Mouse (Mus musculus): ENCODE measurements around the gene Arl6. TPM values are rescaled to one million over a fixed set of nuclear protein-coding genes. Genes with fewer than 3 reads are reported as not detected.
A peak's percentile ranks its signal among the peaks of the same experiment; 100 is the strongest.

Gene Arl6
- total RNA-seq (2022), result 10 to 100 TPM; 23.6 to 37.7 (median 29.3) TPM

DNA sequence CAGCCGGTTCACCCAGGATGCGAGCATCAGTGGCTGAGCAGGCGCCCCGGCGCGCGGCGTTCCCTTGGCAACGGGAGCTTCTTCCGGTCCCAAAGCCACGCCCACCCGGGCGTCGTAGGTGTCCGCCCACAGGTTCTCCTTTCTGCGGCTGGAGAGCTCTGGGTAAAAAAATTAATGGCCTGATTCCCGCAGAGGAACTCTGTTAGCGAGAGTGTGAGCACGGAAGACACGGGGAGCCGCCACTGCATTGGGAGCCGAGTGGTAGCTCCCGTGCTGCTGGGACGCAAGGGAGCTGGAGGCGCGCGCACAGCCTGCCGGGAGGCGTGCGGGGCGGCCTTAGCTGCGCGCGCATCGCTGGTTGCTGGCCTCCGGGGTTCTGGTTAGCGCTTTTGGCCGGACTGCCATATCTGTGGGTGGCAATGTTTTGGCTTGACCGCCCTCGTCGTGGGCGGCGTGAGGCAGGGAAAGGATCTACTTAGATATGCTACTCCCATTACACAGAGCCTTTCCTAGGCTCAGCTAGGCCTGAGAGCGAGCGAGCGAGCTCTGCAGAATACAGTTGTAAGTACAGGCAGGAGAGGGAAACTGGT lies at the start of gene Arl6:
Gene Arl6, minus strand, starts transcription at position 290 of the 590 bp plus-strand sequence.
- peak; percentile 91 to 95 for DNase-seq (ENCODE audit: low spot score in 2 of 2)

DNA sequence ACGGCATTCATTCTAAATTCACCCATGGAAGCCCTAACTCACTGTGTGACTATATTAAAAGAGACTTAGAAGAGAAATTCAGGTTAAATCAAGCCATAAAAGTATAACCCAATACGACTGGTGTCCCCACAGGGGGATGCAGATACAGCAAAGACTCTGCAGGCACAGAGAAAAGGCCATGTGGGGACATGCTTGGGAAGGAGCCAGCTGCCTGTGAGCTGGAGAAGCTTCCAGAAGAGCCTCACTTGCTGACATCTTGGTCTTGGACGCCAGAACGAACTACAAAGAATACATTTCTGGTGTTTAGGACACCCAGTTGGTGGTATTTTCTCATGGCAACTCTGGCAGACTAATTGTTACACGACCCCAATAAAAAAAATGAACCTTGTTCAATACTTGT lies 45.9 kb upstream of the Arl6 start:
- no peak for DNase-seq (ENCODE audit: low spot score in 2 of 2)

GRCm38 (mm10) chr16:59683434-59683833 lies 44.2 kb upstream of the Arl6 start:
- peak; percentile 66 to 79 for DNase-seq (ENCODE audit: low spot score in 2 of 2)

DNA sequence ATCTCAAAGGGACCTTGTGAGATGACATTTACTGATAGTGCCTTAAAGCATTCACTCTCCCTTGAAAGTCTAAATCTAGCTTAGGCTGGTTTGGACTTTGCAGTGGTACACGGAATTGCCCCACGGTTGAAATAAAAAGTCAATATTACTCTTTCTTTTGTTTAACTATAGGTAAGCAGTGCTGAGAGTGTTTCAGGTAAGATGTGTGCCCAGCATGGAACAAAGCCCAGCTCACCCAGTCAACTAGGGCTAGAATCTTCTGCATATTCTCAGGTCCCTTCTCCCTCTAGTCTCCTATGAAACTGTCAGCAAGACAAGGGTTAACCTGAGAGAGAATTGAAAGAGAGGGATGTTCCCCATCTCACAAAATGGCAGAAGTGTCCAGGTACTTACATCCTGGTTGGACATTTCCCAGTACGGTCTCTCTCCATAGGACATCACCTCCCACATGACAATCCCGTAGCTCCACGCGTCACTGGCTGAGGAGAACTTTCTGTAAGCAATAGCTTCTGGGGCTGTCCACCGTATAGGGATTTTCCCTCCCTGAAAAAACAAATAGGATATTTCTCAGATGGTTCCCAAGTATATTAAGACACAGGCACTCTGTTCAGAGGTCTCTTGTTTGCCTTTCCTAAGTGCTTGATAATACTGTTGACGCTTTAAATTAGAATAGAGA lies 43.2 kb upstream of the Arl6 start:
- no peak for DNase-seq (ENCODE audit: low spot score in 2 of 2)

- no peak for DNase-seq (ENCODE audit: low spot score in 2 of 2)
Observed at GRCm38 (mm10) chr16:59666938-59667337, 27.7 kb upstream of the Arl6 start.

DNA sequence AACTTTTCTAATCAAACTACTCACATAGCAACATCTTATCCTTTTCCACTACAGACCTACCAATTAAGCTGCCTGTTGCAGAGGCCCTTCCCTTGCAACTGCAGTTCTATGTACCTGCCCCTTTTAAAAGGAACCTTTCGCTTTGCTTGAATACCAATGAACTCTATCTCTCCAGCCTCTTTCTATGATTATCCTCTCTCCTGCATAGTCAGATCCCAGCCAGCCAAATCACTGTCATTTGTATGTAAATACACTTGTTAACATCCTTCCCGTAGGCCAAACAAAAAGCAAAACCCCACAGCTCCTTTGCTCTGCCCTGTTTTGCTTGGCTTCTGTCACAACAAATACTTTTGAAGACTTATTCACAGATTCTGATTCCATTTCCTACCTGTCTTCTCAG lies 4.6 kb upstream of the Arl6 start:
- DNase-seq (ENCODE audit: low spot score in 2 of 2), result no peak

- no peak for DNase-seq (ENCODE audit: low spot score in 2 of 2)
Observed at GRCm38 (mm10) chr16:59639985-59640384, 794 bp upstream of the Arl6 start.

DNA sequence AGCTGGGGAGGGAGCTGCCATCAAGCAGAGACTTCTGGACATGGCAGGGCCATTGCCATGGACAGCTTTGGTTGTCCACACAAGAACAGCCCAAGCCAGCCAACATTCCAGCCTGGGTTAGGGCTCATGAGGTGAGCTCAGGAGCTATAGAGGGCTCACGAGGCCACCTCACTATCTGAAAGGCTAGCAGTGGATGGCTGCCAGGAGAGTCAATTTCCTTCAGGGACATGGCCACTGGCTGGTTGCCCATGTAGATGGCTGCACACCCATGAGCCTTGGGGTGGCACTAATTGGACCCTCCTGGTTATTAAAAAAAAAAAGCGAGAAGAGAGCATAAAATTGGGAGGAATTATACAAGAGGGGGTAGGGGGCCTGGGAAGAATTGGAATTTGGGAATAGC lies 4.6 kb downstream of the Arl6 start:
- DNase-seq (ENCODE audit: low spot score in 2 of 2), result no peak

GRCm38 (mm10) chr16:59621554-59621953 lies 17.6 kb downstream of the Arl6 start:
- no peak for DNase-seq (ENCODE audit: low spot score in 2 of 2)

- DNase-seq (ENCODE audit: low spot score in 2 of 2), result peak in 1 of 2 experiments; percentile 12
Observed at GRCm38 (mm10) chr16:59617167-59617566, 22.0 kb downstream of the Arl6 start.

GRCm38 (mm10) chr16:59615675-59616074 lies 23.5 kb downstream of the Arl6 start:
- no peak for DNase-seq (ENCODE audit: low spot score in 2 of 2)

DNA sequence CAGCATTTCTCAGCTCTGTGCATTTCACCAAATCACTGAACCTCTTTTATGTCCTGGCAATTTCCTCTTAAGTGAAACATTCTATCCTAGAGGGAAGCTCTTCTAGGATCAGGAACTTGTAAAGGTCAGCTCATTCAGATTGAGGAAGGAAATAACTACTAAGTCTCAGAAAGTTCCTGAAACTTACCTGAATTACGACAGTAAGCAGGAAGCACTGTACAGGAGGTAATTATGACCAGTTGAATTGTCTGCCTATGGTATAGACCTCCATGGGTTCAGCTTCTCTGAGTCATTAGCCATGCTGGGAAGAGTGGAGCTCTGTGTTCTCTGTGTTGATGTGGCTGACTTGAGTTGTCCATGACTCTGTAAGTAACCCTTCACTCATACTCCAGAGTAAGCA lies 28.4 kb downstream of the Arl6 start:
- no peak for DNase-seq (ENCODE audit: low spot score in 2 of 2)

DNA sequence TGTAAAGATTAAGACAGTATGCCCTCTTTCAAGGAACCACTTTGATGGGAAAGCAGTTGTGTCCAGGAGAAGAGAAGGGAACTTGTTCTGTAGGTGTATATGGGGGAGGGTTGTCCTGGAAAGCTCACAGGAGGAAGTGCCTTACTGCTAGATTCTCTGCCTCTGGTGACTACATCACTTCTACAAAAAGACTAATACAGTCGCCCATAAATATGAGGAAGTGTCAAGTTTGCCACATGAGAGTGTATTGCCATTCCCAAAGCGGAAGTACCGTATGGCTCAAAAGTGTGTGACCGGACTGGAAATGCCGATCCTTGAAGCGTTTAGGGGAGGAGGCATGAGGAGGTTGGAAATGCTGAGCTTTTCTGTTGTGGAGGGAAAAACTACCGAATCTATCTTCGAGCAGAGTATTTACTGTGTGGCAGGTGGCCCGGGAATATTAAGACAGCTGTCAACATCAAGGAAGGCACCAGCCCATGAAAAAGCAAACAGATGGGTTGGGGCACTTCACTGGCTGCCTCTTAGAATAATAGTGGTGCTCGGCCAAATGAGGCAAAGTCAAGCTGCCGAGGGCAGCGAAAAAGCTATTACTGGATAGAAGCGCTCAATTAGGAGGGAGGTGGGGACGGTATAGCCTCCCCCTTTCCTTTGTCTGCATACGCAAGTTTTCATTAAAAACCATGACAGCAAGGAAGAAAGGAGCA lies 35.0 kb downstream of the Arl6 start:
- DNase-seq (ENCODE audit: low spot score in 2 of 2), result peak in 1 of 2 experiments; percentile 21

- DNase-seq (ENCODE audit: low spot score in 2 of 2), result peak in 1 of 2 experiments; percentile 24
Observed at GRCm38 (mm10) chr16:59600311-59601251, 38.6 kb downstream of the Arl6 start, which contains the start of gene Crybg3. Crybg3 (minus strand) TSS chr16:59600979.

DNA sequence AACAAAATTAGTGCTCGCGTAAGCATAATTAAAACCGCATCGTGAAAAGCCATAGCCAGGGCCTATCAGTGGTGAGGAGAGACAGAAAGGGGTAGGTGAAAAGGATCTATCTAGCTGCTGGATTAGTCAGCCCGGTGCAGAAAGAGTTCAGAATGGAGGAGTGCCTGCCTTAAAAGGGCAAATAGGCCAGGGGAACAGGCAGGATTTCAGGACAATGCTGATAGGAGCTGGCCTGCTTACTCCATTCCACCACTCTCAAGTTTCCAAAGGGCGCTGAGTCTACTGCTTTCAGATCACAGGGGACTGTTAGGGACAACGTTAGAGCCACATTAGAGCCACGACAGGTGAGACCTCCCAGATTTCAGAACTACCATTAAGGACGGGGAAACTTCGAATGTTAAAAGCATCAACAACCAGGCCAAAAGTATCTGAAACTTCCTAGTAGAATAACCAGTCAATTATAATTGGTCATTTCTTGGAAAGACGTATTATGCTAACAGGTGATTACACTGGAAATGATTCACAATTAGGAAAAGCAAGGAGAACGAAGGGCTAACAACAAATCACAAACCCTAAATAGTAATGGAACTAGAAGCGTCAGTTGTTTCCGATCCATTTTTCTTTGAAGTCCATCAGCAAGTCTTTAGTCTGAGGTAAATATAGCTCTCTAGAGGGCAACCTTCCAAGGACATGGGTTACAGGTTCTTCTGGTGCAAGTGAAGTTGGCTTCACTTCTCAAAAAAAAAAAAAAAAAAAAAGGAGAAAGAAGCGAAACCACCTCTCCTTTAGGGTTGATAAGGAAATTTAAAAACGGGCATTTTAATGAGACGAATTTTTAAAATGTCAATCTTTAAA lies 39.6 kb downstream of the Arl6 start:
- no peak for DNase-seq (ENCODE audit: low spot score in 2 of 2)

DNA sequence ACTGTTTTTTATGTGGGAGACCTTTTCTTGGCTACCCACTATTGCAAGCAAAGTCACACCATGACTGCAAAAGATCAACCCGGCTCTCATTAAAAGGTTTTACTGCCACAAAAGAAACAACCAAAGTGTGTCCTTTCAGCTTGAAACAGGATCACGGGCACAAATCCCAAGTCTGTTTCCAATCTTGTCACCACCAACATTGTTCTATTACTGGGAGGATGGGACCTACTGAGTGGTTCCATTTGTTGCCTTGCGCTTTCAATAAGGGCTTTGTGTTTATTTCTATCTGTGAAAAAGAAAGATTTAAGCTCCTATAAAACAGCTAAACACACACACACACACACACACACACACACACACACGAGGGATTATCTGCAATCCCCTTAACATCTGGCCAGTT lies 40.2 kb downstream of the Arl6 start:
- DNase-seq (ENCODE audit: low spot score in 2 of 2), result no peak

GRCm38 (mm10) chr16:59597256-59597655 lies 41.9 kb downstream of the Arl6 start:
- no peak for DNase-seq (ENCODE audit: low spot score in 2 of 2)

DNA sequence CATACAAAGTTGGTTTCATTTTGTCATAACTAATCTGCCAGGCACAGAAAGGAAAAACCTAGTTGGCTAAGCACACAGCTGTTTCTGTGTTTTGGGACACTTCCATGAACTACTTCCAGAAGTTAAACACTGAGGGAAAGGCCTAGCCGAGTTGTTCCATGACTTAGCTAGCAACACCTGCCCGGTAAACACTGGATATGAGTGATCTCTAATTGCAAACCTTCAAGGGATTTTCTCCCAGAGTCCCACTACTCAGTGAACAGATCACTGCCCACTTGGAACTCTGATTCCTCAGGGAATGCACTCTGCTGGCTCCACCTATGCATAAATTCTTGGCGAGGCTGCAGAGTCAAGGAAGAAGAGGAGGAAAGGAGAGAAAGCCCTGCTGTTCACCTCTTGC lies 44.5 kb downstream of the Arl6 start:
- no peak for DNase-seq (ENCODE audit: low spot score in 2 of 2)

- no peak for DNase-seq (ENCODE audit: low spot score in 2 of 2)
Observed at GRCm38 (mm10) chr16:59590790-59591189, 48.4 kb downstream of the Arl6 start.

- DNase-seq (ENCODE audit: low spot score in 2 of 2), result no peak
Observed at GRCm38 (mm10) chr16:59588351-59589025, 50.7 kb downstream of the Arl6 start.

Measured in layer of hippocampus, adult 8-10 months (tissue).